21 mouse cellular contexts compared by ENCODE assay signal in genomic region chr3:30118594-30119297, GRCm38 (mm10).
DNase-seq lines count a peak whose midpoint lies in the region; ATAC-seq and TF ChIP-seq lines count a peak whose summit lies in the region.
"Had no signal": no experiment of that assay in that cellular context is flagged by ENCODE, and none has a peak within 500 bp of the region (broad histone marks: within the 10 kb centered on the region; RNA-seq: fewer than 3 reads in every experiment).

No protein-coding gene starts in this region.

- DNase-seq in lung, adult 2 months: no peak
- DNase-seq in 3T3-L1 (ENCODE audit: low read depth, low spot score): peak; percentile 42
- no peak for DNase-seq in limb, embryonic 10.5 days (ENCODE audit: low spot score)
- DNase-seq in lung, postnatal 36 days: peak; percentile 58
- DNase-seq in thymus, adult 18-20 months: no peak
- no peak for DNase-seq in B cell, adult 2 months
- DNase-seq: adrenal gland, postnatal 14 days; cerebellum, adult 18-20 months; cerebellum, postnatal 10 days; gastrocnemius, postnatal 10 days; heart, adult 18-20 months; heart, postnatal 36 days had no signal

- no peak overlapping the region for H3K9ac ChIP-seq in lung, embryonic 15.5 days
- H3K9ac ChIP-seq: forebrain, embryonic 12.5 days; heart, embryonic 15.5 days; hindbrain, embryonic 15.5 days had no signal

- H3K27me3 ChIP-seq in lung, embryonic 15.5 days: no peaks in the 10 kb centered on the region
- no peaks in the 10 kb centered on the region for H3K27me3 ChIP-seq in limb, embryonic 10.5 days (ENCODE audit: low read depth, poor library complexity, severe bottlenecking)
- H3K27me3 ChIP-seq: CH12.LX; heart, embryonic 15.5 days; hindbrain, embryonic 15.5 days had no signal

- 0 out of 2 replicates have a peak overlapping the region, but pooled peaks have one; percentile 2 for H3K27ac ChIP-seq in lung, embryonic 15.5 days
- peak overlapping the region; percentile 14; the same call in 1 of the 2 replicates for H3K27ac ChIP-seq in limb, embryonic 10.5 days
- H3K27ac ChIP-seq: forebrain, embryonic 12.5 days; heart, embryonic 15.5 days; hindbrain, embryonic 15.5 days had no signal

- H3K9me3 ChIP-seq in lung, embryonic 15.5 days: no peaks in the 10 kb centered on the region
- H3K9me3 ChIP-seq in limb, embryonic 10.5 days (replicated peaks): no peaks in the 10 kb centered on the region
- H3K9me3 ChIP-seq: forebrain, embryonic 12.5 days; heart, embryonic 15.5 days; hindbrain, embryonic 15.5 days had no signal

- TF ChIP-seq POLR2A in lung, adult 2 months (IDR thresholded peaks at IDR 0.05; ENCODE audit: borderline replicate concordance, extremely low read depth, low read depth, low read length): no peak

- no peak overlapping the region for H3K4me2 ChIP-seq in lung, embryonic 15.5 days
- H3K4me2 ChIP-seq: forebrain, embryonic 12.5 days; heart, embryonic 11.5 days; heart, embryonic 15.5 days; hindbrain, embryonic 15.5 days had no signal

- no peak for TF ChIP-seq CTCF in lung, adult 2 months (IDR thresholded peaks at IDR 0.05; ENCODE audit: insufficient read depth, low read length)

- H3K4me1 ChIP-seq in lung, embryonic 15.5 days: 0 out of 2 replicates have a peak, but pooled peaks cover 3% of the 10 kb centered on the region
- no peaks in the 10 kb centered on the region for H3K4me1 ChIP-seq in lung, adult 2 months (ENCODE audit: control insufficient read depth, insufficient read depth, low read length)
- peaks cover 30% of the 10 kb centered on the region; the same call in 1 of the 2 replicates for H3K4me1 ChIP-seq in limb, embryonic 10.5 days
- H3K4me1 ChIP-seq: forebrain, embryonic 12.5 days; heart, embryonic 15.5 days; hindbrain, embryonic 15.5 days had no signal

- WGBS in lung, embryonic 15.5 days: 53% methylated on average over 7 of the region's 7 CpGs
- 75% methylated on average over 7 of the region's 7 CpGs for WGBS in lung, adult 2 months
- 91% methylated on average over 7 of the region's 7 CpGs for WGBS in limb, embryonic 10.5 days

- H3K36me3 ChIP-seq in lung, embryonic 15.5 days: no peaks in the 10 kb centered on the region
- no peaks in the 10 kb centered on the region for H3K36me3 ChIP-seq in limb, embryonic 10.5 days
- H3K36me3 ChIP-seq: forebrain, embryonic 12.5 days; heart, embryonic 15.5 days; hindbrain, embryonic 15.5 days had no signal

- peak; percentile 75; the same call in 1 of the 2 replicates for ATAC-seq in lung, embryonic 15.5 days (ENCODE audit: borderline replicate concordance, extremely low read depth, low FRiP score, low TSS enrichment)
- ATAC-seq: activated CD4-positive, CD25-positive, alpha-beta regulatory T cell, adult 4 months; forebrain, embryonic 16.5 days; Patski had no signal

- no peak overlapping the region for H3K4me3 ChIP-seq in lung, embryonic 15.5 days
- no peak overlapping the region for H3K4me3 ChIP-seq in lung, adult 2 months (replicated peaks; ENCODE audit: extremely low read depth, low read depth, low read length)
- no peak overlapping the region for H3K4me3 ChIP-seq in limb, embryonic 10.5 days
- H3K4me3 ChIP-seq: forebrain, embryonic 12.5 days; heart, embryonic 15.5 days; hindbrain, embryonic 15.5 days had no signal

Comparison
In these comparisons a context has a peak if more than half of its experiments do, and no peak if none do; other contexts are left out.
1. DNase-seq: peak in 3T3-L1 (single experiment) and lung, postnatal 36 days (single experiment); none in lung, adult 2 months (single experiment), limb, embryonic 10.5 days (single experiment), thymus, adult 18-20 months (0 of 2) and B cell, adult 2 months (0 of 2).